Mouse (Mus musculus): Measurements from ENCODE around the gene Sprr1b. TPM values are rescaled to one million over a fixed set of nuclear protein-coding genes. Genes with fewer than 3 reads are reported as not detected.

Sprr1b gene
- polyA plus RNA-seq, 1 experiment from 2014 or later: not detected

GRCm38 (mm10) chr3:92407691-92408090 lies 30.9 kb downstream of the Sprr1b start, which contains the start of gene Sprr2i:
Gene Sprr2i (plus strand): TSS chr3:92407991.
- Histone ChIP-seq H3K9ac (no peak within 1 kb of the TSS), H3K27ac (no peak within 1 kb of the TSS), H3K9me3 (no peaks in the 10 kb centered on the region), H3K36me3 (no peaks in the 10 kb centered on the region), H3K4me1 (no peaks in the 10 kb centered on the region), H3K4me2 (no peak within 1 kb of the TSS), H3K27me3 (no peaks in the 10 kb centered on the region), H3K4me3 (no peak within 1 kb of the TSS)
- WGBS: 87% methylated on average over 2 of the region's 2 CpGs
- no peak for ATAC-seq (ENCODE audit: borderline replicate concordance, extremely low read depth, low FRiP score, low TSS enrichment)

DNA sequence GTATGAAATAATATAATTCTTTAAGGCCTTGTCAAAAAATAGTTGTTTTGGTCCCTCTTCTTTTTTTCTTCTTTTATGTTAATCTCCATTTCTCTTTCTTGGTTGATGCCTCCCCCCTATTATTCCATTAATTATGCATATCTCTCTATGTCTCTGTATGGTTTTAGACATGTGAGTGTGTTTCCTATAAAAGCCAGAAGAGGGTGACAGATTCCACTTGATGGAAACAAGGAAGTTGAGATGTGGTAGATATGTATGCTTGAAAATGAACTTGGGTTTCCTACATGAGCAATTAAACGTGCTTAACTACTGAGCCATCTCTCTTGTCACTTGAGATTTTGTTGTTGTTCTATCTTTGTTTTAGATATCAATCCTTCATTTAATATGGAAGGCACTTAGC lies 44.3 kb downstream of the Sprr1b start:
- no peak overlapping the region for H3K4me3 ChIP-seq
- H3K27ac ChIP-seq: no peak overlapping the region
- H3K9ac ChIP-seq: no peak overlapping the region
- H3K9me3 ChIP-seq: no peaks in the 10 kb centered on the region
- no peaks in the 10 kb centered on the region for H3K4me1 ChIP-seq
- WGBS: 45% methylated on average over 1 of the region's 1 CpGs
- ATAC-seq (ENCODE audit: borderline replicate concordance, extremely low read depth, low FRiP score, low TSS enrichment): no peak
- H3K27me3 ChIP-seq: no peaks in the 10 kb centered on the region
- no peak overlapping the region for H3K4me2 ChIP-seq
- no peaks in the 10 kb centered on the region for H3K36me3 ChIP-seq

Other genes starting within 250 kb of the Sprr1b start
- 0.22 TPM in 1 of 2 replicates, not detected in the other for gene Sprr2a1, start 223.0 kb downstream of the Sprr1b start, polyA plus RNA-seq (2015; fragmentation: Nextera tagmentation; extraction: Ambion mirVana)
- 4.2 and 15.4 TPM in 2 replicates for gene Sprr2a2, start 222.9 kb downstream of the Sprr1b start, polyA plus RNA-seq (2015; fragmentation: Nextera tagmentation; extraction: Ambion mirVana)
- gene Sprr2a3, start 153.4 kb downstream of the Sprr1b start, polyA plus RNA-seq (2015; fragmentation: Nextera tagmentation; extraction: Ambion mirVana): 0.87 TPM in 1 of 2 replicates, not detected in the other
- not detected in 2 replicates for gene Sprr2b, start 122.2 kb downstream of the Sprr1b start, polyA plus RNA-seq (2015; fragmentation: Nextera tagmentation; extraction: Ambion mirVana)
- gene Sprr2d, start 99.6 kb downstream of the Sprr1b start, polyA plus RNA-seq (2015; fragmentation: Nextera tagmentation; extraction: Ambion mirVana): not detected in 2 replicates
- not detected in 2 replicates for gene Sprr2e, start 86.6 kb downstream of the Sprr1b start, polyA plus RNA-seq (2015; fragmentation: Nextera tagmentation; extraction: Ambion mirVana)
- gene Sprr2f, start 73.6 kb downstream of the Sprr1b start, polyA plus RNA-seq (2015; fragmentation: Nextera tagmentation; extraction: Ambion mirVana): not detected in 2 replicates
- gene Sprr2h, start 53.1 kb downstream of the Sprr1b start, polyA plus RNA-seq (2015; fragmentation: Nextera tagmentation; extraction: Ambion mirVana): not detected in 2 replicates
- not detected in 2 replicates for gene Sprr2i, start 30.8 kb downstream of the Sprr1b start, polyA plus RNA-seq (2015; fragmentation: Nextera tagmentation; extraction: Ambion mirVana)
- not detected in 2 replicates for gene Sprr2j-ps, start 20.7 kb downstream of the Sprr1b start, polyA plus RNA-seq (2015; fragmentation: Nextera tagmentation; extraction: Ambion mirVana)
- 7.5 and 8.0 TPM in 2 replicates for gene Gm9774, start 9.4 kb downstream of the Sprr1b start, polyA plus RNA-seq (2015; fragmentation: Nextera tagmentation; extraction: Ambion mirVana)
- gene Sprr2k, start 6.2 kb downstream of the Sprr1b start, polyA plus RNA-seq (2015; fragmentation: Nextera tagmentation; extraction: Ambion mirVana): not detected in 2 replicates
- gene Sprr3, start 19.9 kb upstream of the Sprr1b start, polyA plus RNA-seq (2015; fragmentation: Nextera tagmentation; extraction: Ambion mirVana): 0.20 TPM in 1 of 2 replicates, not detected in the other
- gene Sprr1a, start 47.1 kb upstream of the Sprr1b start, polyA plus RNA-seq (2015; fragmentation: Nextera tagmentation; extraction: Ambion mirVana): 0.82 and 1.2 TPM in 2 replicates
- gene Sprr4, start 61.7 kb upstream of the Sprr1b start, polyA plus RNA-seq (2015; fragmentation: Nextera tagmentation; extraction: Ambion mirVana): not detected in 2 replicates
- not detected in 2 replicates for gene 2310046K23Rik, start 95.7 kb upstream of the Sprr1b start, polyA plus RNA-seq (2015; fragmentation: Nextera tagmentation; extraction: Ambion mirVana)
- gene Ivl, start 134.9 kb upstream of the Sprr1b start, polyA plus RNA-seq (2015; fragmentation: Nextera tagmentation; extraction: Ambion mirVana): not detected in 2 replicates
- not detected in 2 replicates for gene Smcp, start 150.2 kb upstream of the Sprr1b start, polyA plus RNA-seq (2015; fragmentation: Nextera tagmentation; extraction: Ambion mirVana)
- not detected in 2 replicates for gene 2210017I01Rik, start 168.7 kb upstream of the Sprr1b start, polyA plus RNA-seq (2015; fragmentation: Nextera tagmentation; extraction: Ambion mirVana)
- gene Lce6a, start 182.9 kb upstream of the Sprr1b start, polyA plus RNA-seq (2015; fragmentation: Nextera tagmentation; extraction: Ambion mirVana): not detected in 2 replicates
- gene Lce1a1, start 209.5 kb upstream of the Sprr1b start, polyA plus RNA-seq (2015; fragmentation: Nextera tagmentation; extraction: Ambion mirVana): not detected in 2 replicates
- gene Lce1b, start 218.1 kb upstream of the Sprr1b start, polyA plus RNA-seq (2015; fragmentation: Nextera tagmentation; extraction: Ambion mirVana): not detected in 2 replicates
- gene Lce1a2, start 231.5 kb upstream of the Sprr1b start, polyA plus RNA-seq (2015; fragmentation: Nextera tagmentation; extraction: Ambion mirVana): not detected in 2 replicates
- gene Lce1c, start 240.5 kb upstream of the Sprr1b start, polyA plus RNA-seq (2015; fragmentation: Nextera tagmentation; extraction: Ambion mirVana): not detected in 2 replicates
- gene Lce1d, start 248.4 kb upstream of the Sprr1b start, polyA plus RNA-seq (2015; fragmentation: Nextera tagmentation; extraction: Ambion mirVana): not detected in 2 replicates

Measured in lung, embryonic 15.5 days (tissue).